Mouse (Mus musculus) lung, postnatal 0 days (tissue): Measurements from ENCODE around the gene Pld4. TPM values are rescaled to one million over a fixed set of nuclear protein-coding genes. Genes with fewer than 3 reads are reported as not detected.

Experiments
- ATAC-seq: fragments of 200-750 bp; cut with Nextera tagmentation; 2 replicates; pipeline ENCODE4 v1.8.0; 2017; ENCODE audit warnings: moderate library complexity
- DNase-seq: peaks from one replicate; pipeline ENCODE4 v3.0.0-alpha.2; 2016; ENCODE audit warnings: low spot score
- H3K27ac ChIP-seq: fragments of 300-500 bp; sonication (generic); 2 replicates; pipeline ENCODE4 v1.5.1; 2014; ENCODE audit warnings: antibody characterized with exemption, mild to moderate bottlenecking, low read length, mixed read lengths
- H3K27me3 ChIP-seq: fragments of 300-500 bp; sonication (generic); replicated peaks from 2 replicates; pipeline ENCODE4 v1.6.1; 2014; ENCODE audit warnings: low read length, mixed read lengths; ENCODE audit not compliant: insufficient read depth
- H3K36me3 ChIP-seq: fragments of 300-500 bp; sonication (generic); 2 replicates; pipeline ENCODE4 v1.6.1; 2014; ENCODE audit warnings: low read length, mixed read lengths; ENCODE audit not compliant: insufficient read depth
- H3K4me1 ChIP-seq: fragments of 300-500 bp; sonication (generic); 2 replicates; pipeline ENCODE4 v1.6.1; 2014; ENCODE audit warnings: antibody characterized with exemption, low read depth, low read length, mixed read lengths; ENCODE audit not compliant: insufficient read depth
- H3K4me2 ChIP-seq: fragments of 300-500 bp; sonication (generic); replicated peaks from 2 replicates; pipeline ENCODE4 v1.6.1; 2014; ENCODE audit warnings: low read depth, mild to moderate bottlenecking, low read length, moderate library complexity, mixed read lengths
- H3K4me3 ChIP-seq: fragments of 300-500 bp; sonication (generic); 2 replicates; pipeline ENCODE4 v1.5.1; 2014; ENCODE audit warnings: low read depth, low read length
- H3K9ac ChIP-seq: fragments of 300-500 bp; sonication (generic); replicated peaks from 2 replicates; pipeline ENCODE4 v1.6.1; 2014; ENCODE audit warnings: low read depth, mild to moderate bottlenecking
- H3K9me3 ChIP-seq: fragments of 300-500 bp; sonication (generic); 2 replicates; pipeline ENCODE4 v1.6.1; 2016; ENCODE audit warnings: low read length, mixed read lengths
- CTCF ChIP-seq: IDR thresholded peaks from 2 replicates; pipeline ENCODE4 v1.5.1; 2016; ENCODE audit warnings: antibody characterized with exemption, mild to moderate bottlenecking
- EP300 ChIP-seq: IDR thresholded peaks from 2 replicates; pipeline ENCODE4 v1.6.1; 2016; ENCODE audit warnings: antibody characterized with exemption, mild to moderate bottlenecking, control low read depth
- WGBS: fragments of 180-500 bp; shearing (Covaris S2); extraction: QIAGEN DNeasy Blood & Tissue Kit; methylation state at CpG from one replicate; pipeline ENCODE4 v1.1.7; 2014; 5-methylcytosine and 5-hydroxymethylcytosine counted together
- polyA plus RNA-seq: library from polyadenylated mRNA; unstranded; fragments of >200 nt; fragmentation: Nextera tagmentation; extraction: Ambion mirVana; gene quantifications from 2 replicates; pipeline ENCODE4 v1.2.1, GENCODE M21; 2015

The Pld4 gene
- polyA plus RNA-seq, 1 experiment from 2014 or later = 23.8 TPM

- Histone ChIP-seq H3K4me3 (no peak overlapping the region), H3K36me3 (no peaks in the 10 kb centered on the region), H3K4me2 (no peak overlapping the region), H3K27ac (no peak overlapping the region), H3K9me3 (no peaks in the 10 kb centered on the region), H3K27me3 (no peaks in the 10 kb centered on the region), H3K4me1 (peaks cover 4% of the 10 kb centered on the region; the same call in 1 of the 2 replicates), H3K9ac (no peak overlapping the region)
- DNase-seq = no peak
- 60% methylated on average over 14 of the region's 14 CpGs for WGBS
- TF ChIP-seq CTCF = no peak
- TF ChIP-seq EP300 = no peak
- ATAC-seq = no peak; the same call in 1 of the 2 replicates
Measured at GRCm38 (mm10) chr12:112730808-112731207, 29.6 kb upstream of the Pld4 start.

DNA sequence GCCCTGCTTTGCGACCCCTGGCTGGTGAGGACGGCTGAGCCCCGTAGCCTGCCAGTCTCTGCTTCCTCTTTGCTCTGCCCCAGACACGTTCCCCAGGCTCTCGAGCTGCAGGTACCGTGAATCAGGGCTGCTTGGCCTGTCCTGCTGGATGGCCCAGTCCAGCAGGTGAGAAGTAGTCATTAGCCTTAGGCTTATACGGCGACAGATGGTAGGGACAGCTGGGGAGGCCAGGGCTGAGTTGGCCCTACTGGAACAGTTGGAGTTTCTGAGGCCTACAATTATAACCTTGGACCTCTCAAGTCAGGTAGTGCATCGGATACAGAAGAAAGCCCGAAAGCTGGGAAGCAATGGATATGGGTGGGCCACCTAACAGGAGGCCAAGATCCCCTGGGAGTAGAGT is 27.9 kb upstream of the Pld4 start:
- WGBS = 85% methylated on average over 10 of the region's 10 CpGs
- no peak for TF ChIP-seq CTCF
- TF ChIP-seq EP300 = no peak
- H3K4me1 ChIP-seq = peaks cover 4% of the 10 kb centered on the region; the same call in 1 of the 2 replicates
- ATAC-seq (no peak), DNase-seq (no peak)
- H3K36me3 ChIP-seq = no peaks in the 10 kb centered on the region
- H3K4me2 ChIP-seq = no peak overlapping the region
- no peaks in the 10 kb centered on the region for H3K9me3 ChIP-seq
- H3K9ac ChIP-seq = no peak overlapping the region
- no peak overlapping the region for H3K27ac ChIP-seq
- H3K4me3 ChIP-seq = no peak overlapping the region
- no peaks in the 10 kb centered on the region for H3K27me3 ChIP-seq

DNA sequence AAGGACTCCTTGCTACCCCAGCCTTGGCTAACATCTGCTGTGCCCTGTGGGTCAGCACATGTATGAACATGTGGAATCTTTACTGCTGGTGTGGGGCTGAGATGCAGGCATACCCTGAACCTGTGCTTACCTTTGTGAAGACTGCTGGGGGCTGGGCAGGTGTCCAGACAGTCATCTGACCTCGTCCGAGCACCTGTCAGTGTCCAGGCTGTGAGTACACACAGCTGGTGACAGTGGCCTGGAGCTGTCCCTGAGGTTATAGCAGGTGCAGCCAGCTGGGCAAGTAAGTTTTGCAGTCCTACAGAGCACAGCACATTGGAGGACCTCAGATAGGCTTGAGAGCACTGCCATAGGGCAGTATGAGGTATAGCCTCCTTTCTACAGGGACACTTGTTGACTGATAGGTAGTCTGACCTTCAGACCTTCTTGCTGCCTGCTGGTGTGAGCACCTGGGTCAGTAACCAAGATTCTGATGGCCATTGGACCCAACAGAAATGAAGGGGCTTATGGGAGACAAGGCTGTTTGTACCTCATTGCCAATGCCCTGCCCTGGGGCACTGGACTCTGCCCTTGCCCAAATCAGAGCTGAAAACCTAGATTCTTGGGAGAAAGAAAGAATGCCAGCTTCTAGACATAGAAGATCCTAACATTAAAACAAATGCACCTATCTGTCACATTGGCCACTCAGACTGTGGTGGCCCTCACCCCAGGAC is 26.2 kb upstream of the Pld4 start:
- Histone ChIP-seq H3K36me3 (peaks cover 13% of the 10 kb centered on the region; the same call in 1 of the 2 replicates), H3K27ac (no peak overlapping the region)
- TF ChIP-seq CTCF = no peak
- TF ChIP-seq EP300 = no peak

DNA sequence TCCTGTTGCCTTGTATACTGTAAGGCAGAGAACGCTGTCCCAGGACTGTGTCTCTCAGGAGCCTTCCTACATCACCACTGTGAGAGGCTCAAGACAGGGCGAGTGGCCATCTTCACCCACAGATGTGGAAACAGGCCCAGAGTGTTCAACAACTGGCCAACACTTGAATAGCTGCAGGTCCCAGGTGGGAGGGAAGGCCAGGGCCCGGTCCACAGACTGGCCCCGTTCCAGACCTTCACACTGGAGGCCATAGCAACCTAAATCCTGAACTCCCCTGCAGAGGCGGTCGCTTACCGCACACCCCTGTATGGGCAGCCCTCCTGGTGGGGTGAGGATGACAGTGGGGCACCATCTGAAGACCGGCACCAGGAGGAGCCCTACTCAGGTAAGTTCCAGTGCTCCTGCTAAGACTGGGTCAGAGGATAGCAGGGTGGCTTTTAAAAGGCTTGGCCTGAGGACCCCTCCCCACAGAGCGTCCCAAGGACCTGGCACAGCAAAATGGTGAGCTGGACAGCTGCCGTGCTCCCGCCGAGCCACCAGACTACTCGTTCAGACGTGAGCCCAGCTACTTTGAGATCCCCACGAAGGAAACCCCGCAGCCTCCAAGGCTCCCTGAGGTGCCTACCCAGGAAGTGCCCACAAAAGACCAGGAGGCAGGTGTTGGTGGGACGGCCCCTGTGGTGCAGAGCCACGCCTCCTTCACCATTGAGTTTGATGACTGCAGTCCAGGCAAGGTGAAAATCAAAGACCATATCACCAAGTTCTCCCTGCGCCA is 25.4 kb upstream of the Pld4 start:
- Histone ChIP-seq H3K27ac (no peak overlapping the region), H3K4me2 (no peak overlapping the region), H3K36me3 (peaks cover 14% of the 10 kb centered on the region; the same call in 1 of the 2 replicates), H3K27me3 (no peaks in the 10 kb centered on the region), H3K9me3 (no peaks in the 10 kb centered on the region), H3K4me3 (no peak overlapping the region), H3K9ac (no peak overlapping the region), H3K4me1 (no peaks in the 10 kb centered on the region)
- DNase-seq (no peak), ATAC-seq (no peak)
- TF ChIP-seq CTCF = no peak
- TF ChIP-seq EP300 = no peak
- WGBS = 83% methylated on average over 19 of the region's 19 CpGs

More for the DNA sequence above, 26.2 kb upstream of the Pld4 start:
- WGBS = 71% methylated on average over 2 of the region's 2 CpGs
- H3K9me3 ChIP-seq = no peaks in the 10 kb centered on the region
- H3K4me2 ChIP-seq = no peak overlapping the region
- no peaks in the 10 kb centered on the region for H3K4me1 ChIP-seq
- no peak for DNase-seq
- no peak overlapping the region for H3K9ac ChIP-seq
- H3K4me3 ChIP-seq = no peak overlapping the region
- H3K27me3 ChIP-seq = no peaks in the 10 kb centered on the region
- ATAC-seq = no peak

GRCm38 (mm10) chr12:112735896-112736635 is 24.4 kb upstream of the Pld4 start:
- Histone ChIP-seq H3K4me1 (no peaks in the 10 kb centered on the region), H3K9me3 (no peaks in the 10 kb centered on the region), H3K36me3 (peaks cover 14% of the 10 kb centered on the region; the same call in 1 of the 2 replicates), H3K4me3 (no peak overlapping the region), H3K9ac (no peak overlapping the region), H3K4me2 (no peak overlapping the region), H3K27ac (no peak overlapping the region), H3K27me3 (no peaks in the 10 kb centered on the region)
- DNase-seq = no peak
- ATAC-seq = no peak
- 91% methylated on average over 27 of the region's 29 CpGs for WGBS
- no peak for TF ChIP-seq EP300
- no peak for TF ChIP-seq CTCF

DNA sequence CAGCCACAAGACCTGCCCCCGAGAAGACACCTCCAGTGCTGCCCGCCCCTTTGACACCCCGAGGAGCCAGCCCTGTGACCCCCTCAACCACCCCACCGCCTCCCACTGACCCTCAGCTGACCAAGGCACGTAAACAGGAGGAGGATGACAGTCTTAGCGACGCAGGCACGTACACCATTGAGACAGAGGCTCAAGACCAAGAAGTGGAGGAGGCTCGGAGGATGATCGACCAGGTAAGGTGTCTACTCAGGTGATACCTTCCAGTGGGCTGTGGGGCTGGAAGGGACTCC is 23.9 kb upstream of the Pld4 start:
- 89% methylated on average over 10 of the region's 10 CpGs for WGBS
- Histone ChIP-seq H3K27me3 (no peaks in the 10 kb centered on the region), H3K4me3 (no peak overlapping the region), H3K36me3 (peaks cover 14% of the 10 kb centered on the region; the same call in 1 of the 2 replicates), H3K4me1 (no peaks in the 10 kb centered on the region), H3K27ac (no peak overlapping the region), H3K9me3 (no peaks in the 10 kb centered on the region), H3K9ac (no peak overlapping the region), H3K4me2 (no peak overlapping the region)
- DNase-seq (no peak), ATAC-seq (no peak)
- no peak for TF ChIP-seq EP300
- no peak for TF ChIP-seq CTCF
